Mouse (Mus musculus) thymus, adult 18-20 months (tissue): ENCODE measurements at regions not wholly inside any gene's neighbourhood (a gene's known extent, or its start where the extent isn't known, plus 50 kb on each side); places are given as distances from the start of the nearest gene placed in this dataset.

Experiments used
- DNase-seq, 2 experiments: peaks; one replicate each; pipeline ENCODE4 v3.0.0; 2022; ENCODE audit warnings: mixed read lengths in 2 of 2

GRCm38 (mm10) chr11:45440937-45441720 lies 410.7 kb upstream of the Clint1 start:
- DNase-seq, result no peak

GRCm38 (mm10) chr11:45446512-45446911 lies 405.3 kb upstream of the Clint1 start:
- DNase-seq, result no peak

GRCm38 (mm10) chr11:45454234-45454633 lies 397.6 kb upstream of the Clint1 start:
- DNase-seq, result no peak

- DNase-seq, result no peak
Measured at GRCm38 (mm10) chr11:45454933-45455332, 396.9 kb upstream of the Clint1 start.

- no peak for DNase-seq
Measured at GRCm38 (mm10) chr11:45456724-45457123, 395.1 kb upstream of the Clint1 start.

- DNase-seq, result no peak
Measured at GRCm38 (mm10) chr11:45457597-45457996, 394.3 kb upstream of the Clint1 start.

- DNase-seq, result no peak
Measured at GRCm38 (mm10) chr11:45460000-45460792, 391.7 kb upstream of the Clint1 start.

- DNase-seq, result no peak
Measured at GRCm38 (mm10) chr11:45464501-45464900, 387.4 kb upstream of the Clint1 start.

GRCm38 (mm10) chr11:45466350-45466749 lies 385.5 kb upstream of the Clint1 start:
- no peak for DNase-seq

- no peak for DNase-seq
Measured at GRCm38 (mm10) chr11:45472171-45472570, 379.7 kb upstream of the Clint1 start.

- no peak for DNase-seq
Measured at GRCm38 (mm10) chr11:45476917-45477316, 374.9 kb upstream of the Clint1 start.

GRCm38 (mm10) chr11:45485950-45486349 lies 365.9 kb upstream of the Clint1 start:
- no peak for DNase-seq

GRCm38 (mm10) chr11:45491021-45491967 lies 360.6 kb upstream of the Clint1 start:
- DNase-seq, result no peak

GRCm38 (mm10) chr11:45495246-45495645 lies 356.6 kb upstream of the Clint1 start:
- no peak for DNase-seq

- DNase-seq, result no peak
Measured at GRCm38 (mm10) chr11:45508566-45508965, 343.3 kb upstream of the Clint1 start.

- no peak for DNase-seq
Measured at GRCm38 (mm10) chr11:45509278-45509677, 342.6 kb upstream of the Clint1 start.

- DNase-seq, result no peak
Measured at GRCm38 (mm10) chr11:45514415-45515271, 337.2 kb upstream of the Clint1 start.

GRCm38 (mm10) chr11:45524720-45525119 lies 327.1 kb upstream of the Clint1 start:
- DNase-seq, result no peak

- no peak for DNase-seq
Measured at GRCm38 (mm10) chr11:45531044-45531626, 320.7 kb upstream of the Clint1 start.

GRCm38 (mm10) chr11:45533402-45534056 lies 318.3 kb upstream of the Clint1 start:
- no peak for DNase-seq

GRCm38 (mm10) chr11:45535501-45536025 lies 316.3 kb upstream of the Clint1 start:
- DNase-seq, result no peak
